Comparison of ENCODE assay signal across 11 mouse cellular contexts in genomic region chr2:4586245-4586644, GRCm38 (mm10).
DNase-seq lines count a peak whose midpoint lies in the region; ATAC-seq lines count a peak whose summit lies in the region.
"Had no signal": no experiment of that assay in that cellular context is flagged by ENCODE, and none has a peak within 500 bp of the region (broad histone marks: within the 10 kb centered on the region; RNA-seq: fewer than 3 reads in every experiment).

No protein-coding gene starts in this region.

- no peaks in the 10 kb centered on the region for H3K9me3 ChIP-seq in kidney, embryonic 14.5 days (ENCODE audit: control insufficient read depth, low read length)
- no peaks in the 10 kb centered on the region for H3K9me3 ChIP-seq in forebrain, embryonic 11.5 days (ENCODE audit: control insufficient read depth, low read length)

- H3K36me3 ChIP-seq in kidney, embryonic 14.5 days (ENCODE audit: control insufficient read depth, insufficient read depth, low read length), result peaks cover 30% of the 10 kb centered on the region
- peaks cover 8% of the 10 kb centered on the region for H3K36me3 ChIP-seq in forebrain, embryonic 11.5 days (ENCODE audit: control insufficient read depth, insufficient read depth, low read length)

- H3K9ac ChIP-seq in kidney, embryonic 14.5 days (ENCODE audit: low read depth, low read length), result no peak overlapping the region
- H3K9ac ChIP-seq in forebrain, embryonic 11.5 days (ENCODE audit: low read length), result no peak overlapping the region

- intact Hi-C loops in gastrocnemius, postnatal 14 days (cut with DNase I; ENCODE audit: low total_unique reads), result no loop called here
- intact Hi-C loops in left cerebral cortex, postnatal 10 days (cut with DNase I), result no loop called here

- no peaks in the 10 kb centered on the region for H3K27me3 ChIP-seq in kidney, embryonic 14.5 days (ENCODE audit: control insufficient read depth, insufficient read depth, low read length)
- no peaks in the 10 kb centered on the region for H3K27me3 ChIP-seq in forebrain, embryonic 11.5 days (ENCODE audit: control insufficient read depth, insufficient read depth, low read length)

- WGBS in kidney, embryonic 14.5 days, result 18% methylated on average over 11 of the region's 11 CpGs
- 79% methylated on average over 11 of the region's 11 CpGs for WGBS in forebrain, embryonic 11.5 days

- peaks cover 59% of the 10 kb centered on the region for H3K4me1 ChIP-seq in kidney, embryonic 14.5 days (ENCODE audit: control insufficient read depth, insufficient read depth, low read length)
- H3K4me1 ChIP-seq in forebrain, embryonic 11.5 days (replicated peaks; ENCODE audit: control insufficient read depth, insufficient read depth, low read length), result no peaks in the 10 kb centered on the region

- peak; percentile 52 for DNase-seq in gastrocnemius, postnatal 14 days
- DNase-seq in gastrocnemius, postnatal 4 days (ENCODE audit: low spot score in 2 of 2), result no peak
- DNase-seq in gastrocnemius, postnatal 25 days, result peak; percentile 56
- peak; percentile 59 for DNase-seq in lung, postnatal 14 days
- DNase-seq in forebrain, embryonic 11.5 days (ENCODE audit: low spot score), result no peak
- DNase-seq in left cerebral cortex, postnatal 10 days (ENCODE audit: extremely low spot score in 1 of 2, low spot score in 2 of 2), result no peak
- DNase-seq: cerebellum, postnatal 36 days; thymus, postnatal 36 days had no signal

- H3K4me2 ChIP-seq in kidney, embryonic 14.5 days (replicated peaks; ENCODE audit: low read depth, low read length), result peak overlapping the region; percentile 17; the same call in 1 of the 2 replicates
- H3K4me2 ChIP-seq in forebrain, embryonic 11.5 days (ENCODE audit: low read depth, low read length, severe bottlenecking), result no peak overlapping the region
- H3K4me2 ChIP-seq: midbrain, embryonic 11.5 days had no signal

- H3K27ac ChIP-seq in kidney, embryonic 14.5 days (ENCODE audit: low read depth, low read length), result peak overlapping the region; percentile 88
- no peak overlapping the region for H3K27ac ChIP-seq in forebrain, embryonic 11.5 days (ENCODE audit: low read depth, low read length)

- no peak for ATAC-seq in kidney, embryonic 14.5 days (ENCODE audit: low FRiP score, low TSS enrichment)
- ATAC-seq in inflammation-experienced regulatory T-cells, adult 6 months, result no peak
- no peak for ATAC-seq in forebrain, embryonic 11.5 days (replicated peaks; ENCODE audit: low FRiP score)

- H3K4me3 ChIP-seq in kidney, embryonic 14.5 days (ENCODE audit: low read length), result no peak overlapping the region
- no peak overlapping the region for H3K4me3 ChIP-seq in forebrain, embryonic 11.5 days (ENCODE audit: low read depth, low read length)

Comparison
In these comparisons a context has a peak if more than half of its experiments do, and no peak if none do; other contexts are left out.
1. DNase-seq: peak in gastrocnemius, postnatal 14 days (single experiment), gastrocnemius, postnatal 25 days (single experiment) and lung, postnatal 14 days (single experiment); none in gastrocnemius, postnatal 4 days (0 of 2), forebrain, embryonic 11.5 days (single experiment) and left cerebral cortex, postnatal 10 days (0 of 2).